Mouse (Mus musculus): ENCODE data around the gene Glrx.
"Not testable (repeated sequence)": the region's sequence is repeated elsewhere in the genome, so short reads cannot be mapped to it uniquely, and the experiment has no call there.

The Glrx gene

DNA sequence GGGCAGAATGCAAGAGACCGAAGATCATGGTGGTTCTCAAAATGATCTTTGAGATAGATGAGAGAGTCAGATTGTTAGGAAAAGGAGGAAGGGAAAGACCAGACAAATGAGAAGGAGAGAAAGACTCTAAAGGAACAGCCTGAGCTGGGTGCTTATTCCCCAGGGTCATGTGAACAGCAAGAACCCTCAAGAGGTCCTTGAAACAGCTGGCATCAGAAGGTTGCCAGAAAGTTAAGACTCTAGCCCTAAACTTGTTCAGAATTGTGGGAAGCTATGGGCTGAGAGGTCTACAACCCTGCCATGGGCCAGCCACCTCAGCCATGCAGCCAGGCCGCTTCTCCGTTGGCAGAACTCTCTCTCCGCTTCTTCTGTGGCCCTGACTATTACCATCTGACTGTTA, 1.2 kb upstream of the Glrx start:
- no peak for DNase-seq

DNA sequence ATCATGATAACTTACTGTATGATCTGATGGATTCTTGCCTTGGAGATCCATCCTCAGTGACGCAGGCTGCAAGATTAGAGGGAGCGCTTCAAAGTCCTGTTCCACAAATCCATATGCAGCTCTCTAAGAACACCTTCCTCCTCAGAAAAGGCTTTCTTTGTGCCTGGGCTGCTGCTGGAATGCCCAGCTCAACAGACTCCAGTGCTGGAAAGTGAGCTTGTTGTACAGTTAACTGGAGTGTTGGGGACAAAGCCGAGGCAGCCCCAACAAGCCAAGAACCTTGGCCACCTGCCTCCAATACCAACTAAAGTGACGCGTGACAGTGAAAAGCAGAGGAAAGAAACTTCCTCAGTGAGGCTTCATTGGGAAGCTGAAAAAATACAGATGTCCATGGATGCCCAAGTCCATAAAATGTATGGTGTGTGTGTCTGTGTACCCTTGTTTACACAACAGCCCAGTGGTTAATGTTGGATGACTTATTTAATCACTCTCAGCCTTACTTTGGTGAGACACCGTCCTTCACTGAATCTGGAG, 1.2 kb downstream of the Glrx start:
- peak; percentile 7 for DNase-seq

DNA sequence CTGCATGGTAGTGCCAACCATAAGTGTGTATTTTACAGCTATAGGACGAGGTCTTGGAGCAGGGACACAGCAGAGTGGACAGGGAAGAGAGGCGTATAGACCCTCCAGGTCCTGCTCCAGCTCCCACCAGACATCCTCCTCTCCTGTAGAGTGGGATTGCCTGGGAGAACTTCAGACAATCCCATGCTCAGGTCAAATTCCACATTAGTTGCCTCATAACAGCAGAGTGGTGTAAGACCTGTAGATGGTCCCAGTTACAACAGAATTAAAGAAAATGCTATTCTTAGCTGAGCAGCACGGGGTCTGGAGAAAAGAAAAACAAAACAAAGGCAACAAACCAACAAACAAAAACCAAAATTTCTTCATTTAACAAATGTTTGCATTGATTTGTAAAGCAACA, 2.3 kb downstream of the Glrx start:
- DNase-seq = no peak

DNA sequence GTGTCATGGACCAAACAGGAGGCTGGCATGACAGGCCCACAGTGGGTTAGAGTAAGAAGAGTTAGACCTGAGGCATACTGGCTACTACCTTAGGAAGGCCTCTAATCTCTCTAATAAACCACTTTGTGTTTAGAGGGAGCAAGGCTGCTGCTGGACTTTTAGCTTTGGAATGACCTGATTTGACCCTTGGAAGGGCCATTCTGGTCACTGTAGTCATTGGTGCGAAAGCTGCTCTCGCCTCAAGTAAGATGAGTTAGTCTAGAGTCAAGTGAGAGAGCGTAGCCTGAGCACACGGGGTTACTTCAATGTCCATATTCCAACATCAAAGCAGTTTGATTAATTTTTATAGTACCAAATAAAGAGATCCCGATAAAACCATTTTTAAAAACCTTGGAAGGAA, 3.7 kb downstream of the Glrx start:
- DNase-seq = no peak

DNA sequence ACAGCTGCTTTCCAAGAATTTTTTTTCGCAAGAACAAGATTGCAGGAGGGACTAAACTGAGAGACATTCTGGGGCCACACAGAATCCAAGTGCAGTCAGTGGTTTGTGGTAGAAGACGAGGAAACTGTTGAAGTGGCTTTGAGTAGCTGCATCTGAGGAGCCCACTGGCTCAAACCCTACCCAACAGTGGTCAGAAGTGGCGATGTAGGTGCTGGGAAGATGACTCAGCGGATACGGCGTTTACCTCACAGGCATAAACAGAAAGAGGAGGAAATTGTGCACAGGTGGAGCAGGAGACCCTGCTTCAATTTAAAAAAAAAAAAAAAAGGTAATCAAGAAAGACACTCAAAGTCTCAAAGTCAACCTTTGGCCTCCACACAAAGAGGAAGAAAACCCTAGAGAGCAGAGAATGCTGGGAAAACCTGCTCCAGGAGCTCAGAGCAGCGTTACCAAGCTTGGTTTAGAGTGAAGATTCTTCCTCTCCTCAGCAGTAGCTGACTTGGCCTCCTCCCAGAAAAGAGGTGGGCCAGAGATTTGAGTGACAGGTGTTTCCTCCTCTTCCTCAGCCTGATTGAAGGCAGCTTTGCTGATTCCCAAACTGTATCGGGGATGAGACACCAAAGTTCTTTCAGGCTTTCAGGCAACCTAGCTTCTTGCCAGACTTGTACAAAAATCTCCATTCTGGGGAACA, 4.5 kb downstream of the Glrx start:
- no peak for DNase-seq

DNA sequence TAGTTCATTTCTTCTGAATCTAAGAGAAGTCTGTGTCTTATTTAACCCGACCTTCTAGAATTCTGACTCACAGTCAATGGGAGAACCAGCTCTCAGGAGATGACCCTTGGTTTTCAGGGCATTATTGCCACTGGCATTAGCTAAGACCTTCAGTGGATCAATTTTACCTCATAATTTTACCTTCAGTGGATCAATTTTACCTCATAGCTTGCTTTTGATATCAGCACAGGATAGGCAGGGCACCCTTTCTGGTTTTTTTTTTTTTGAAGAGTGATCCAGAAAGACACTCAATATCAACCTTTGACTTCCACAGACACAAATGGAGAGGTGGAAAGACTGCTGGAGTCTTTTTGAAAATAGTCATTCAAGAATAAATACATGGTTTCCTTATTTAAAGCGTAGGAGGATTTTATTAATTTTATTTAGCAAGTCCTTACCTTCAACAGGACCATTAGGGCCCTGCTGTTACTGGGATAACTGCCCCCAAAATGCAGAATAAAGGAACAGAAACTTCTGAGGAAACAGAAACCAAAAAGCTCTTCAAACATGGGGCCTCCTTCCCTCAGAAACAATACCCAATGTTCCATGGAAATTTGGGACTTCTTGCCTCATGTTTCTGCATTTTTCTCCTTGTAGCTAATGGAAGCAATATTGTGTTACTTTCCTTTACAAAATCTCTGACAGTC, 5.3 kb downstream of the Glrx start:
- no peak for DNase-seq

DNA sequence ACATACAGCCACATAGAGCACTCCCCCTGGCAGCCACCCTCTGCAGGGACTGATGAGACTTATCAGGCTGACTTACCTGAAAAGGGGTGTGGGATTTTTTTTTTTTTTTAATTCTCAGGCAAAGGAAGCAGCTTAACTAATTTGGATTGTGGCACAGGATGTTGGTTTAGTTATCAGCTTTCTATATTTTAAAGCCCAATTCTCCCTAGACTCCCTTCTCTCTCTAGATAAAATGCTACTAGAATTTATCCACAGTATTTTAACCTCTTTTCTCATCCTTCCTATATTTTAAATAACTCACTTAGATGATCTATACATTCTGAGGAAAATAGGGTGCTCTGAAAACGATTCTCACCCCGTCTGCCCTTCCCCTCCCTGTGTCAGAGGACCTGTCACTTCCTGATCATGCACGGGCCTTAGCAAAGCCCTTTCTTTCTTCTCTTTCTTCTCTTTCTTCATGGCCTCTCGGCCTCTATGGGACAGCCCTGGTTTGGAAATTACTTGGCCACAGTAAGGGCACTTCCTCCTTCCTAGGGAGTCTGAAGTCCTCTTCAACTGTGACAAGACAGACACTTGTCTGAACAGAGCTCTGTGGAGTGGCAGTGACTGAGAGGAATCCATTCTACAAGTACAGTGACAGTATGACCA, 6.0 kb downstream of the Glrx start:
- DNase-seq = no peak

DNA sequence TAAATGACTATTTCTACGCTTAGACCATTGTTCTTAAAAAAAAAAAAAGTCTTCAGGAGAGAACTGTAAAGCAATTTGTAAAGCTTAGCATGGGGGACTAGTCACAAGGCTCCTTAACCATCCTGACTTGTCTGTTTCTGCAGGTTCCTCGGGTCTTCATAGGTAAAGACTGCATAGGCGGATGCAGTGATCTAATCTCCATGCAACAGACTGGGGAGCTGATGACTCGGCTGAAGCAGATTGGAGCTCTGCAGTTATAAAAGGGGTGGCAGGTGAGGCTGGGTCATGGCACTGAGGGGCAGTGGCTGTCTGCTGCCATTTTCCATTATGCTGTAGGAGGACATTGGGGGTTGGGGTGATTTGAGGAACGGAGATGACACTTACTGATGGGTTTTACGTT, 7.4 kb downstream of the Glrx start:
- no peak for DNase-seq

DNA sequence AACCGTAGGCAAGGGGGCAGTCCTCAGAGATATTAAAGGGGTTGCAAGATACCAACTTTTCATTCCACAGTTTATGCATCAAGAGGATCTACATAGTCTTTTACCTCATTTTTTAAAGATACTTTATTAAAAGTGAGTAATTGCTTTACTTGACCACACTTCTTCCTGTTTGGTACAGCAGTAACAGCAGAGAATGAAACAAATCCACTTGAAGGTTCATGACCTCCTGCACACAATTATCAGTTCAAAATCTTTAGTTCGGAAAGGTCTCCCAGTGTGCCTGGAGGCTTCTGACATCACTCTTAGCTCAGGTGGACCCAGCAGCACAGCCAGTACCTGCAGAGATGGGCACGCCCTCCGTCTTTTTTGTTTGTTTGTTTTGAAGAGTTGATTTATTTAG, 12.4 kb downstream of the Glrx start:
- DNase-seq = no peak

DNA sequence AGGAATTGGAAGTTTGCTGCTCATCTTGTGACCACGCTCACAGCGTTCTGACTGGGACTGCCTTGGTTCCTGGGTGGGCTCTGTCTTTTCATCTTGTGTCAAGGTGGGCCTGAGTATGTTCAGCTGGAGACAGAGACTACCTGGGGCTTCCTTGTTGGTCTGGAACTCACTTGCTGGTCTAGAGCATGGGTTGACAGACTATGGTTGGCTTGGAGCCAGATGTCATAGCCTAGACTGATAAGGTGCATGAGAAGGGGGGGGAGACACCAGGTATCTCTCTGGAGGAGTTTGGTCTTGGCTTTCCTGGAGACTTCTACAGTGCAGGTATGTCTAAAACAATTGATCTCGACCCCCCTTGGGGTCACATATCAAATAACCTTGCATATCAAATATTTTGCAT, 13.4 kb downstream of the Glrx start:
- no peak for DNase-seq

DNA sequence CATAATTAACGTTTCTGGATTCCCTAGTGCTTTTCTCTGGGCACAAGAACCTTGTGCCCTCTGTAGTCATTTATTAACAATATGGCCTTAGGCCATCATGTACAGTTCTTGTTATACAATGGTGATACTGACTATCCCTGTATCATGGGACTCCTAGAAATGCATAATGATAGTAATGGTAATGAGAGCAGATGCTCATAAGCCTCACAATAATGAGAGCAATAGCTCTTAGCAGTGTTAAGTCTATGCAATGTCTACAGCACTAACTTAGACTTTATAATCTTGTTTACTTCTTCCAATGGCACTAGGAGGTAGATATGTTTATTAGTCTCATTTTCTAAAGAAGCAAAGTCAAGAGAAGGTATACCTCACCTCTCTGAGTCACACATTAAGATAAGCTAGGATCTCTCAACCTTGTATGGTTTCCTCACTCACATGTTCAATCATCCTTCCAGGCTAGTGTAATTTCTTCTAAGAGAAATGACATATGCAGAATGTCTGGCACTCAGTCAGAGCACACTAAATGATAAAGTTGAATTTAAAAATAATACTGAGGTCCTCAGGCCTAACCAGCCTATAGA, 19.7 kb downstream of the Glrx start:
- no peak for DNase-seq

DNA sequence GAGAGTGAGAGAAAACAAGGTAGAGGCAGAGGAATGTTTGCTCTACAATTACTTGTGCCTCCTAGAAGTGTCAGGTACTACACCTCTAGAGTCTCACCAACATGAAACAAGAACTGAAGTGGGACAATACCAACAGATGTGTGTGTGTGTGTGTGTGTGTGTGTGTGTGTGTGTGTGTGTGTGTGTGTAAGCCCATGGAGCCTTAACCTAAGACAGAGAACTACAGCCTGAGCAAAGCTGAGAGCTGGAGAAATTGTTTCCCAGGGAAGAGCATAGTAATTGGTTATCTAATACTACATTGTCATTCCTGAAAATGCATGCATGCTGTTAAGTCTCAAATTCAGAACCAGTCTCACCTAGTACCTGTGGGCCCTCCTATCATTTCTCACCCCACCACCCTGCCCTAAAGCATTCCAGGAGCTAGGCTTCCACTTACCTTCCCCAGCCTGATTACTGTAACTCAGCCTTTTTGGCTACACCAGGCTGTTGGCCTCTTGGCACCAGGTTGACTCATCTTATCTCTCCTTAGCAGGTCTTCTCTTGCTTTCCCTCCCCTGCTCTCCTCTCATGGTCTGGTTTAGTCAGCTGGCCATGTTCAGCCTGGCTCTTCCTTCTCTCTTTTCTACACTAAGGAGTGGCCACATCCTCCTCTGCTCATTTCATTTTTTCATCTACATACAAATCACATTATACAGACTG, 26.0 kb downstream of the Glrx start:
- no peak for DNase-seq

DNA sequence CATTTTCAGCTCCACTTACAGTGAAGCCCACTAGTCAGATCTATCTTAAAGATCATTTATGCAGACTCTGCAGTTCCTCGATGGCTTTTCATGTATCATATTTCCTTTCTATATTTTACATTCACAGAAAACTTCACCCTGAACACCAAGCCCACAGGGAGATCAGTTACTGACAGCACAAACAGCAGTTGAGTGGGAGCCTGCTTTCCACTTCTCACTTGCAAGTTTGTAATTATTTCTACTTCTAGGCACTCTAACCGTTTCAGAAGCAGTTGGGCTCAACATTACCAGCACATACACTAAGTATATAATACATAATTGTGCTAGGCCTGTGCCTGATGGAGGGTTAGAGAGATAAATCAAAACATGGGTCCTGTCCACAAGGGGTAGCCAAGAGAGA, 28.2 kb downstream of the Glrx start:
- DNase-seq = no peak

DNA sequence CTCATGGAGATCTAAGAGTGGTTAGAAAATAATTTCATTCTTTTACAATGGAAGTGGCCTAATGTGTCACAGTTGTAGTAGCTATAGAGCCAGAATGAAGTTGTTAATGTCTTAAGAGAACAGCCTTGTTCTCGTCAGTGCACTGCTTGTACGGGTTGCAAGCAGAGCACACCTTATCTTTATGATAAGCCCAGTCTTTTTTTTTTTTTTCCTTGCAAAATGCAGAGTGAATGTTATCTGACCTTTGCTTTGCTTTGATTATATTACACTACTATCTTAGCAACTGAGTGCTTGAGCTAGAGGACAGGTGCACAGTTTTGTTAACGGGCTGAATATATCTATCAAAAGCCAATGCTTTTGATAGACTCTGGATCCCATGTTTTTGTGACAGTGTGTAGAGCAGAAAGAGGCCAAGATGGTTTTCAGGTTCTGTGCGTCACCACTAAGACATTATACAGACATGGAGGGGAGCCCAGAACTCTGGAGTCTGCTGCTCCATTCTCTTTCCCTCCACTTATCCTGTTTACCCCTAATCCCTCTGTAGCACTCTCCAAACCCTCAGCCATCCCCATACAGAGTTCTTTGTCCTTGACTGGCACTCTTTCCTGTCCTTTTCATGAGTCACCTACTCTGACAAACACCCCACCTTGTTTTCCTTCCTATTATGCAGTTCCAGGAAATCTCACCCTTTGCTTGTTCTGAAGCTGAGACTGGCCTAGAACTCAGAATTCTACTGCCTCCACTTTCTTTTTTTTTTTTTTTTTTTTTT, 35.1 kb downstream of the Glrx start:
- no peak for DNase-seq

DNA sequence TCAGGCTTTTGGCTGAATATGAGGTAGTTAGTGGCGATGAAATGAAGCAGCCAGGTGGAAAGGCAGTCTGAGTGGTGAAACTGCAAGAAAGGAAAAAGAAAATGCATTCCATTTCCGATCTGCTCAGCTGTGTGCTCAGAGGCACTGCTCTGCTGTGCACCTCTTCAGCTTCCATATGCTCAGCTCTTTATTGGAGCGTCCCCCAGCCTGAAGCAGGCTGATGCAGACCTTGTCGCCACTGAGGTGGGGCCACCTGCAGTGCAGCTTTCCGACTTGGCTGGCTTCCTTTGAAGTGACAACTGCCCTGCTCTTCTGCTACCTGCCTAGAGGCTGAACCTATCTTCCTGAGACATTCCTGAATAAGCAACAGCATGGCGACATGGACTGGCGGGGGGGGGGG, 36.5 kb downstream of the Glrx start:
- DNase-seq = not testable (repeated sequence)

DNA sequence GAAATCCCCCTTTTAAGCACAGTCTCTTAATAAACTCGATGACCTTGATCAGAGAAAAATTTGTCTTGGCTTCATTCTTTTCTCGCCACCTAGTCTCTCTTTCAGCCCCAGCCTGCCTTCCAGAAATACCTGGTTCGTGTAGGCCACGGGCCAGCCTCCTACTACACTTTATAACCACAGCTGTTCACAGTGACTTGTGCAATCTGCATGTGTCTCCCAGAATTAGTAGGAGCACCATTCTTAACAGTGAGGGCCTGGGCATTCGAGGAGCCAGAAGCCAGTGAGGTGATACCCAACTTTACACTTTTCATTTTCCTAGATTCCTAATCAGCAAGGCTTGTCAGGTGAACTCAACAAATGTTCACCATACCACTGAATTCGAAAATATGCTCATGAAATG, 36.9 kb downstream of the Glrx start:
- DNase-seq = no peak

DNA sequence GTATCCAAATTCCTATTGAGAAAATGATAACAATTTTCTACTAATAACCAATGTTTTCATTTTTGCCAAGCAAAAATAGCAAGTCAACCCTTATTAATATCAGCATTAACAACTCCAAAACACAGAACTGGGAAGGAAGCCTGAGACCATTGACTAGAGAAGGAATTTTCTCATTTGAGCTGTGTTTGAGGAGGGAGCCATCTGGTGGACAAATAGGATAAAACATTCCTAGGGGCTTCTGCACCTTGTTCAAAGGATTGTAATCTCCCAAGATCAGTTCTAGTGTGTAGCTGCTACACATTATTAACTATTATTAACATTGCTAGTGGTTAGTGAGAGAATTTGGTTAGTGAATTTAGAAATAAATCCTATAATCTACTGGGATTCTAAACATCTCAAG, 38.2 kb downstream of the Glrx start:
- peak; percentile 67 for DNase-seq

DNA sequence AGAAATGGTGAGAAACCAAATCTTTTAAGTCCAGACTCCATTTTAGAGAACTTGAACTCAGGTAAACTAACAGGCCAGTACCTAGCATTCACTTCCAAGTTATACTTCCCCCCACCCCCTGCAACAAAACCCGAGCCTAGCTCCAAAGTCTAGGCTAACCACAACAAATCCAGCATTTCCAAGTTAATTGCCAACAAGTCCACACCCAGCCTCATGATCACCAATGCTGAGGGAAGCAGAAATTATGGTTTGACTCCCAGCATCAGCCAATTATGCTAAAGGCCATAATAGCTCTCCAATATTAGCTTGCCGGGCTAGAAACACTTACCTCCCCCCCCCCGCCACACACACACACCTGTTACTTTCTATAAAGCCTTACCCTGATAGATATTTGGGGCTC, 40.1 kb downstream of the Glrx start:
- DNase-seq = no peak

DNA sequence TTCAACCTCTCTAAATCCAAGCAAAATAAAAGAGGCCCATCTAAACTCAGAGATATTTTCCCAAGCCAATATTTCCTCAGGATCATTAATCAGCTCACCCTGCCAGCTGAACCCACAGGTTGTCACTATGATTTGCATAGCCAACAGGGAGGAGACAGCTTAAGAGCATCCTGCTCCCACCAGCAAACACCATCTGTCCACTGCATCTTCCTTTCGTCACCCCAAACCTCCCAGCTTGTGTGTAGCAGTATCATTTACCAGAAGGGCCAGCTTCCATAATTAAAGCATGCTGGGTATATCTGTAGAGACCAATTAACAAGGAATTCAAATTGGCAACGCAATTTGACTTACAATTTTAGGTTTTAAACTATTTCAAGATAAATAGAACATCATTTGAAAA, 40.8 kb downstream of the Glrx start:
- no peak for DNase-seq

DNA sequence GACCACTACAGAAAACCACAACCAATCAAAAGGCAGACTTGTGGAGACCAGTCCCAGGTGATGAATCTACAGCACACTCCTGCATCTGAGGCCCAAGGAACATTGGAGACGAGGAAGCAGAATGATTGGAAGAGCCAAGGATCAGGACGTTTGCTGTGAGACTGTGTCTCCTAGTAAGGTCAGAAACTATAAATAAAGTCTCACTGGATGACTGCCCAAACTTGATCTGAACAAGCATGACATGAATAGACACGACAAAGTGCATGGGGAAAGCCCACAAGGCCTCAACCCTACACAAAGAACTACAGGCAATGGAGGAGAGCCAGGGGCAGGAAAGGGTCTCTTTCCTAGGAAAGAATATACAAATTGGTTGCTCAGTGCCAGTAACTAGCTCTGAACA, 44.1 kb downstream of the Glrx start:
- DNase-seq = no peak

DNA sequence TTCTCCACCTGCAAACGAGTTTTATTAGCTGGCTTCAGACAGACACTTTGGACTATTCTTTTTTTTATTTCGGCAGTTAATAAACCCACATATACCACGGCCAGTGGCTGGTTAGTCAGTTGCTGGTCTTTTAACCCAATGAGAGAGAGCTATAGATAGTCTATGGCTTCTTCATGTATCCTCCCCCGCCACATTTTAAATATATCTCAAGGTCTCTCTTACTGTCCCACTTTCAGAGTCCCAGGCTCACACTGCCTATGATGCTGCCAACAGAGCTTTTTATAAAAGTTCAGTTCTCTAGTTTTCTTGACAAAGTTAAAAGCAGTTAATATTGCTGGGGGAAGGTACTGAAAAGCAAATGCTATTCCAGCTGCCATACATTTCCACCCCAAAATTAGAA, 52.2 kb downstream of the Glrx start:
- DNase-seq = no peak

DNA sequence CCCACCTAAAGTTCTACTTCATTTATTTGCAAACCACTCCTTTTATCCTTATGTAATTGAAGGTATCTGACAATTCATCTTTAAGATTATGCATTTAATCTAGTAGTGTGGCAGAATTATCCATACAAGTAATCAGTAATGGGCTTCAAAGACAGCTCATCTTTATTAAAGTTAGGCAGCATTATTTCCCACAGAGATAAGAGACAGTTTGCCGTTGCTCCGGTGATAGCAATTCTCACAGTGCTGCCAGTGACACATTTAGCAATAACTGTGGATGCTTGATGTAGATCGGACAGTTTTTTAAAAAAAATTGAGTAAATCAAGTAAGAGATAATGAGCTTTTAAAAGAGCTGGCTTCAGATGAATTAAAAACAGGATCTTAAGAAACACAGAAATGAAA, 52.6 kb downstream of the Glrx start:
- DNase-seq = no peak
